22 mouse cellular contexts compared by ENCODE assay signal in the genomic region with DNA sequence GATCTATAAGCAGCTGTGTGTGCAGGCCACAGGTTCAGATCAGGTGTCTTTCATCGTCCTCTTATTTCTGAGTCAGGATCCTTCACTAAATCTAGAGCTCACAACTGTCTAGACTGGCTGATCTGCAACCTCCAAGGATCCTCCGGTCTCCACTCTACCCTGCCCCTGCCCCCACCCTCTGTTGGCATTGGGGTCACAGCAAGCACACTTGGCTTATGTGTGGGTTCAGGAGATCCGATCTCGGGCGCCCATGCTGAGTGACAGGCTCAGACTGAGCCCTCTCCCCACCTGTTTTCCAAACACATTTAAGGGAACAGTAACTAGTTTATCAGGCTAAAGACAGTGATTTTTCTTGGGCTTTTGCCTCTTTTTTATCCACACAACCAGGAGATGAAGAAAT. TPM values are rescaled to one million over a fixed set of nuclear protein-coding genes. Genes with fewer than 3 reads are reported as not detected.
"Had no signal": no experiment of that assay in that cellular context is flagged by ENCODE, and none has a peak within 500 bp of the region (broad histone marks: within the 10 kb centered on the region; RNA-seq: fewer than 3 reads in every experiment).

No protein-coding gene starts in this region.

- H3K27me3 ChIP-seq: limb, embryonic 15.5 days; liver, embryonic 13.5 days; neural tube, embryonic 15.5 days had no signal

- H3K4me3 ChIP-seq: limb, embryonic 15.5 days; liver, embryonic 13.5 days; myocyte; neural tube, embryonic 15.5 days had no signal

- H3K27ac ChIP-seq: limb, embryonic 15.5 days; liver, embryonic 13.5 days; neural tube, embryonic 15.5 days; stomach, postnatal 0 days had no signal

- H3K9me3 ChIP-seq: limb, embryonic 15.5 days; neural tube, embryonic 15.5 days had no signal

- H3K9ac ChIP-seq: limb, embryonic 15.5 days; liver, embryonic 13.5 days; liver, postnatal 0 days; neural tube, embryonic 15.5 days had no signal

- H3K4me1 ChIP-seq: limb, embryonic 15.5 days; liver, embryonic 13.5 days; neural tube, embryonic 15.5 days had no signal

- DNase-seq: kidney, adult 8-10 months; kidney, postnatal 25 days; layer of hippocampus, postnatal 36 days; liver, embryonic 13.5 days; liver, postnatal 0 days; lung, postnatal 14 days; right cerebral cortex, adult 18-20 months; thymus, postnatal 14 days had no signal

- ATAC-seq: hindbrain, embryonic 16.5 days; inflammation-experienced regulatory T-cells, adult 6 months; intestine, postnatal 0 days; liver, postnatal 0 days had no signal

- H3K4me2 ChIP-seq: limb, embryonic 15.5 days; liver, embryonic 13.5 days; neural tube, embryonic 15.5 days had no signal

- H3K36me3 ChIP-seq: limb, embryonic 15.5 days; liver, embryonic 13.5 days; neural tube, embryonic 15.5 days had no signal

RNA-seq across cellular contexts. Expression of a gene that starts 38.1 kb away (rescaled TPM):
- total RNA-seq: layer of hippocampus, adult 18-20 months; layer of hippocampus, postnatal 36 days; left cerebral cortex, adult 8-10 months; left cerebral cortex, postnatal 25 days; megakaryocyte, adult 5-6 weeks had no signal
- polyA plus RNA-seq: hindbrain, embryonic 16.5 days; inflammation-experienced regulatory T-cells, adult 6 months; intestine, postnatal 0 days; limb, embryonic 11.5 days; limb, embryonic 15.5 days; liver, embryonic 13.5 days; liver, postnatal 0 days; myocyte; neural tube, embryonic 11.5 days; neural tube, embryonic 15.5 days; stomach, postnatal 0 days; urinary bladder, adult 2 months had no signal

RNA-seq across cellular contexts. Expression of a gene that starts 39.5 kb away (rescaled TPM):
- total RNA-seq: megakaryocyte, adult 5-6 weeks had no signal
- polyA plus RNA-seq: inflammation-experienced regulatory T-cells, adult 6 months; liver, embryonic 13.5 days; liver, postnatal 0 days; myocyte had no signal
